Mouse (Mus musculus) c-Kit-positive CD71-positive TER-119-positive erythroid progenitor cells, embryonic 14.5 days (primary cell): ENCODE results near the gene Otx1.

Experiments used
- DNase-seq: peaks from one replicate; pipeline ENCODE4 v3.0.0-alpha.2; 2013; ENCODE audit warnings: low spot score

Gene Otx1

DNA sequence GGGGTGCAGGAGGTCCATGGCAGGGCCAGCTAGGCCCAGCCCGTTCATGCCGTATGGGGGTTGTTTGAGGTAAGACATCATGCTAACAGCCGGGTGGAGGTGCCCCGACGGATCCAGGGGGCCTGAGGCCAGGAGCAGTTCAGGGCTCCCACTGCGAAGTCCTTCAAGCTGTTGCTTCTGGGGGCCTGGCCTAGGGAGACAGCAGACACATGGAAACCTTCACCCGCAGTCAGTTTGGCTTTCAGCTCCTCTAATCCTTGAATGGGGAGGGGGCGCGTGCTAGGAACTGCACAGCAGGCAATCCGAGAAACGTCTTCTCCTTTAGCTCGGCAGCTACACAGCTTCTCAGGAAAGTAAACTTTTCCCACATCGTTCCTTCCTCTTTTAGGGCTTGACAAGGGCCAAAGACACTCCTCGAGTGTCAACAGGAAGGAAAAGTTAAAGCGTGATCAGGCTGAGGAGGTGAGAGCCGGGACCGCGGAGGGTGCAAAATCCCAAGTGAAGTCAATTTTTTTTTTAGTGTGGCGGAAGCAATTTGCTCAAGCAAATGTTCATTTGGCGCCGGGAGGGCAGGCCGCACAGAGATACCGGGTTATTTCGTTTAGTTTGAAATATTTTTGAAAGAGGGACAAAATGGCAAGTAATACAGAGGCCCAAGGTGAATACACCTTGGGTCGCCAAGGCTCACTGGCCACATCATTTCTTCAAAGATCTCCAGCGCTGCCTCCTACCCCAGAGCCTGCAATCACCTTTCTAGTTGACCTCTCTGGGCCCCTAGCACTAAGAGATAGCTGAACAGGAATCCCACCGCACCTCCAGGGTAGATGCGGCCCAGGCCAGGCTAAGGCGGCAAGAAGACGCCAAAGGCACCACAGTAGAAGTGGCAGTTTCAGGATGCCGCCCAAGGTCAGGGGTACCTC is 3.0 kb downstream of the Otx1 start:
- no peak for DNase-seq

DNA sequence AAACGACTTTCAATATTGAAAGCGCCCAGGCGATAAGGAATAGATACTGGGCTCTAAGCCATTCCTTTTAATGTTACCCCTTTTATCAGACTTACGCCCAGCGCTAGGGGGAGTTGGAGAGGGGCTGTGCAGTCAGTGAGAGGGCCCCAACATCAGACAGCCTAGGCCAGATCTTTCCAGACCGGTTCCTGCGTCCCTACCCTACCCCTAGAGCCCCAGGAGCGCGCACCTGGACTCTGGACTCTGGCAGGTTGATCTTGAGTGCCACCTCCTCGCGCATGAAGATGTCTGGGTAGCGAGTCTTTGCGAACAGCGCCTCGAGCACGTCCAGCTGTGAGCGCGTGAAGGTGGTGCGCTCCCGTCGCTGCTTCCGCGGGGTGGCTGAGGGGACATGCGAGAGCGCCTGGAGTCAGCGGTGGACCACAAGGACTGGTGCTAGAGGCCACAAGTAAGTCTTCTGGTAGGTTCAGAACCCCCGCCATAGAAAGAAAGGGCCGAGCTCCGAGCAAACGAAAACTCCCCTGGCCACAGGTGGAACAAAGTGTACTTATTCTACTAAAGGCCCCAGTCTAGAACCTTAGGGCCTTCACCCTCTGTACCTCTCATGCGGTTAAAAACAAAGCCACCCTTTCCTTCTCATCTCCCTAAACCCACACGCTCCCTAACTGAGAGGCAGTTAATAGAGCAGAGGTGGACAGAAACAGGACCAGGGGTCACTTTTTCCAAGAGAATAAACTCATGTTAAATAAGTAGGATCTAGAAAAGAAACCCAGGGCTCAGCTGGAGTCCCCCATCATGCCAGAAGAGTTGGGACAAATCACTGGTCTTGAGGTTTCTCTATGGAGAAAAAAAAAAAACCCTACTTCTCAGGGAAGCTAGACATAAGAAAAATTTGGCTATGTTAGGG is 4.3 kb downstream of the Otx1 start:
- no peak for DNase-seq

DNA sequence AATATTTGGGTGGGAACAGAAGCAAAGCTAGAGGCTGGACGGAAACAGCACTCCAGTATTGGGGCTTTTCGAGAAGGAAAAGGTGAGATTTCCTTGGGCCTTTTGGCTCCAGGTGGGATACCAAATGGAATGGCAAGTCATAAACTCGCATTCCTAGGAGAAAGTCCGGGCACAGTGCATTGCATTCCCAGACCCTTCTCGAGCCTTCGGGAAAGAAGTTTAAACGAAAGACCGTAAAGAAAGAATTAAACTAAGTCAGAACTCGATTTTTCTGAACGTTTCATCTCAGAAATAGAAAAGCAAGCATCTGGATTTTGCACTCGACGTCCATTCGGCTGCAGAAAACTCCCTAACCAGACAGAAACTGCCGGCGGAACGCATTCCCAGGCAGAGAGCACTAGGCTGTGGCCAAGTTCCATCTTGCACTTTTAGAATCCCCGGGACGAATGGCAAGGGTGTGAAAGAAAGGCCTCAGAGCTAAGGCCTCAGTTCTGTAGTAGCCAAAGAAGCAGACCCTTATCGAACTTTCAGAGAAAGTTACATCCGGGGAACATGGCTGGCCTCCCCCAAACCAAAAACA is 5.0 kb downstream of the Otx1 start:
- no peak for DNase-seq

GRCm38 (mm10) chr11:21996661-21997560 is 5.8 kb downstream of the Otx1 start:
- no peak for DNase-seq

GRCm38 (mm10) chr11:21996325-21996647 is 6.4 kb downstream of the Otx1 start:
- no peak for DNase-seq

DNA sequence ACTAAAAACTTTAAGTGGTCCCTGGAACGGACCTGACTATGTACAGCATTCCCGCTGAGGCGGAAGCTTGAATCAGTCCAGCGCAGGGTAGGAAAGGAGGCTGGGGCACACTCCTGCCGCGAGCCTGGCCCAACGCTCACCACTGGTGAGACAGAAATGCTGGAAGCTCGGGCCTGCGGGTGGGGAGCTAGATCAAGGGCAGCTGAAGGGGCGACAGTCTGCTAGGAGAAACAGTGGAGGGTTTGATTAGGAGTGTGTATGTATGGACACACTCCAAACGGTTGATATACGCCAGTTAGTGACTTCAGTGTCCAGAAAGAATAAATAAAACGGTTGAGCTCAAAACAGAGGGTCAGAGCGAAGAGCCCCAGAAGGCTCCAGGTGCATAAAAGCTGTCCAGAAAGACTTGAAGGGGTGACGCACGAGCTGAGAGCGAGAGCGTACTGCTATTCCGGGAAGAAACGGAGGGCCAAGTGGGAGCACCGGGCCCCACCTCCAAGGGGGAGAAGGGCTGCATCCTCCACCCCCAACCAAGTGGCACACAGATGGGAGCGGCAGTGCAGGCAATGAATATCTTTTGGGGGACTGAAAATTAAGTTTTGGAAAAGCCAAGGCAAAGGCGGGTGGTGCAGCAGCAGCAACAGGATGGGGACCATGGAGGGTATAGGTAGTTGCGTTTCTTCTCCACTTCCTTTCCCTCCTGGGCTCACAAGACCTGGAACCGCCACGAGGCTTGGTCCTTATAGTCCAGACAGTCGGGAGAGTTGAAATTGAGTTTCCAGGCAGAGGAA is 7.0 kb downstream of the Otx1 start:
- DNase-seq = no peak

DNA sequence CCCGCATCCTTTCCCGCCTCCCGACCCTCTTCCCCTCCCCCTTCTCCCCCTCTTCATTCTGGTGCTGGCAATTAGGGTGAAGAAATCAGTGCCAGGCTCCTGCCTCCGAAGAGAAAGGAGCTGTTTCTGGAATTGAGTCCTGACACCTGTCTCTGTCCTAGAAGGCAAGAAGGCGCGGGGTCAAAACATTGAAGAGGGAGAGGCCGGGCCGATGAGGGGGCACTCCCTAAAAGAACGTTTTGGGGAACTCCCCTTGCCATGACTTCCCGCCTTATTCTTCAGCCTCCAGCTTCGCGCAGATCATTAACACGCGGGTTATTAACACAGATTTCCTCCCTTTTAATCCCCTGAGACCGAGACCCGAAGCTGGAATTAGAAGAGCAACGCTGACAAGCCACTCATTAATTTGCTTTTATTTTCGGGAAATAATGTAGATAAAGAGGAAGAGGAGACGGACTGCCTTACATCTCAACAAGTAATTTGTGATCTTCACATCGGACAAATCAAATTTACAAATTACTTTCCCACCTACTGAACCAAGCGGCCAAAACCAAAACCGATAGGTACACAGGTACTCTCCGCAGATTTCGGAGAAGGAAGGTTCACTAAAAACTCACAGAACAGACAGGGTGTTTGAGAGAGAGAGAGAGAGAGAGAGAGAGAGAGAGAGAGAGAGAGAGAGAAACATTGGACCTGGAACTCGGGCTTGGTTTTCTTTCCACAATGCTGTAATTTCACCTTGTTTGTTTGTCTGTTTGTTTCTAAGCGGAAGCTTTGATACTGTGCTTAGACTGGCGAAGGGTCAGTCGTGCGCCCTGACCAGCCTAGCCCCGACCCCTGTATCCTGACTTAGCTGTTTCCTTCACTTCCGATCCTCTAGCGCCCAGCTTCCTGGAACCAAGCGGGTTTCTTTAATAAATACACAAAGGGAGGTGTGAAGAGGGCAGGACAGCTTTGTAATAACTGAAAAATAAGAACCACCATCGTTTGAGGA is 8.0 kb downstream of the Otx1 start:
- no peak for DNase-seq

DNA sequence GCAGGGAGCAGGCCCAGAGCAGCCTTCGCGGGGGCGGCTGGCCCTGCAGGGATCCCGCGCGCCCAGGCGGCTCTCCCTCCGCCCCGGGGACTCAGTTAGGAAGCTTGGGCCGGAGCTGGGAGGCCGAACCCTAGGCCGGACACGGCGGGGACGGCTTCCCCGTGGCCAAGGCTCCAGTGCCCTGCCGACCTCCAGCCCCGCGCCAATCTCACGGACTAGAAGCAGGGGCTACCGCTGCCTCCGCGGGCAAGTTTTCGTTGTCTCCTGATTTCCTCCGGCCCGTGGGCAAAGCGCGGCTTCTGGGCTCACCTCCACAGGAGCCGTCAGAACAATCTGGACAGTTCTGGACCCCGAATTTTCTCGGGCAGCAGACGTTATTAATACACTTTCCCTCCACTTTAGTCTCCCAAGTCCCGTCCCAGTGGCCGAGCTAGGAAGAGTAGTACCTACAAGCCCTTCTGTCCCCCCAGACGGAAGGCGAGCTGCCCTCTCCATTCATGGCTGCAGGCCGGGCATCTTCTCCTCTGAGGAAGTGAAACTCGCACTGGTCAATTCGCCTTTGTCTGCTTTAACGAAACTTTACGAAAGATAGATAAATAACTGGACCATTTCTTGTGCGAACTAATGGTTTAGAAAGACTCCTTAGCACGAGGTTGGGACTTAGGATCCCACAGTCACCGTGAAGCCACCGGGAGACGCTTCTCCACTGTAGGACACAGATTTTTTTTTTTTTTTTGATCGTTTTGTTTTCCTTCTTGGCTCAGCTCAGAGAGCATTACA is 8.9 kb downstream of the Otx1 start:
- DNase-seq = no peak

DNA sequence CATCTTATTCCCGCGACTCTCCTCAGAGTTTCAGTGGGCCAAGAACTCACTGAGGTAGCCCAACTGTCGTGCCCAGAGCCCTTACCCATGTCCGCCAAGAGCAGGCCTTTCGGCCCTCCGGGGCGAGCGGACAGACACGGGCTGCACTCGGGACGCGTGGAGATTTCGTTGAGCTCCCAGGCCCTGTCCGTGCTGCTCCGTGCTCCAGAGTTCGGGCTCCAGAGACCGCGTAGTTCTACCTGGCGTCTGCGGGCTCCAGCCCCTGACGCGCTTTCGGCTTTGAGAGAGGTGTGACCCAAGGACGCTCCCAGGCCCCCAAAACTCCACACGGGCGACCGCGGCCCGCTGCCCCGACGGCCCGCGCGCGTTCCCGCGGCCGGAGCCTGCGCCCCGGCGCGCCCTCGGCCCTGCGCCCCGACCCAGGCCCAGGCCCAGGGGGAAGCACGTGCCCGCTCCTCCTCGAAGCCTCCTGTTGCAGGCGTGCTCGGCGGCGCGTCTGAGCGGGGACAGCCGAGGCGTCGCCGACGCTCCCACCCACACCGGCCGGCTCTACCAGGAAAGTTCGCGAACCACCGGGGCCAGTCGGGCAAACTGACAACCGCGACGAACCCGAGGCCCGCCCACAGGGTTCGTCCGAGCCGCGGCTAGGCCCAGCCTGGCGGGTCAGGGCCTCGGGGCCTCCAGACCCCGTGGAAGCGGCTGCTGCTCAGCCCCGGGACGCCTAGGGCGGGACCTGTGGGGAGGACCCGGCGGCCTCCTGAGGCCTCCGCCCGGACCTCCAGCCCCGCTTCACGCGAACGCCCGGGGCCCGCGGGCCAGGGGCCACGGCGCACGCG is 9.7 kb downstream of the Otx1 start:
- no peak for DNase-seq

DNA sequence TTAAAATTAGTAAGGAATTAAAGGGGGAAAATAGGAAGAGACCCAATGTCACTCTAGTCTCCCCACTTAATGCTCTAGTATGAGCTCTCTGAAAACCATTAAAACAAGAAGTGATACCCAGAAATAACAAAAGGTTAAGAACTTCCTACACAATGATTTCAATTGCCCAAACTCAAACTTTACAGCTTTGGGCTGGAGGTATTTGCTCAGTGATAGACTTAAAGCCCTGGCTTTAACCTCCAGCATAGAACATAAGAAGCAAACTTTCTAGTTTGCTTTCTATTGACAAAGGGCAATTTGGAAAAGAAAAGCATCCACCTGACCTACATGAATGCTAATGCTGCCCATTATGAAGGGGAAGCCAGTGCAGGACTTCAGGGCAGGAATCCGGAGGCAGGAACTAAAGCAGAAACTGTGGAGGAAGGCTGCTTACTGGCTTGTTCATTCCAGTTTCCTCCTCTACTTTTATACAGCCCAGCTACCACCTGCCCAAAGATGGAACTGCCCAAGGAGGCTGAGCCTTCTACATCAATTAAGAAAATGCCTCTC is 14.2 kb downstream of the Otx1 start:
- no peak for DNase-seq

DNA sequence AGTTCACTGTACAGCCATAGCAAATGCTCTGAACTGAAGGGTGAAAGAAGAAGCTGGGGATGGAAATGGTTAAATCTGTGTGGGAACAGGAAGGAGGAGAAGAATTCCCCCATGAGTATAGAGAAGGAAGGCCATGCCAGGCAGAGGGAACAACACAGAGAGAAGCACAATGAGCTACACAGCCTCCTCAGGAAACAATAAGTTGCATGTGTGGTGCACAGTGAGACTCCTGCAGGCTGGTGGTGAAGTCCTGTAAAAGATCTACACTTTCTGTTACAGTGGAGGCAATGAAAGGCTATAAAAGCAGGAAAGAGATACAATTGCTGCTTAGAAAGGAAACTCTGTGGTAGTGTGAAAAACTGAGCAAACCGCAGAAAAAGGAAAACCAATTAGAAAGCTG is 17.6 kb downstream of the Otx1 start:
- DNase-seq = no peak

DNA sequence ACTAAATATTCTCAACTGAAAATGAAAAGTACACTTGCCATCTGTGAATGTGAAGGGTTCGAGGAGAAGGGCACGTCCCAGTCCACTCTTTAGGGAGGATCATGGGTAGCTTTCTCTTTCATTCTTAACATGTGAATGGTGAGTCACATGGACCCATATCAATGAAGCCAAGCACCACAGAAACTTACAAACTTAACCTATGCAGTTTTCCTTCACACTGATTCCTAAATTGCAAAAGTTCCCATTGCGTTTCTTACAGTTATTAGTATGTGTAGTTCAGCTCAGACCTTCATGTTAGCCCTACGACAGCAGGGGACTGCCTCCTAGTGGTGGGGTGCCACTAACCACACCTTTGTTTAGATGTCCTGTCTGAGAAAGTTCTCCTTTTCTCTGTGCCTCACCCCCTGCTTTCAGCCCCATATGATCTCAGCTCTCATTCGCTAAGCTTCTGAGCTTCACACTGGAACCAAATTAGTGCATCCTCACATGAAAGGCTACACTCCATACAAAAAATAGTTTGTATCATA is 28.6 kb downstream of the Otx1 start:
- no peak for DNase-seq

GRCm38 (mm10) chr11:21973597-21973996 is 29.1 kb downstream of the Otx1 start:
- no peak for DNase-seq

DNA sequence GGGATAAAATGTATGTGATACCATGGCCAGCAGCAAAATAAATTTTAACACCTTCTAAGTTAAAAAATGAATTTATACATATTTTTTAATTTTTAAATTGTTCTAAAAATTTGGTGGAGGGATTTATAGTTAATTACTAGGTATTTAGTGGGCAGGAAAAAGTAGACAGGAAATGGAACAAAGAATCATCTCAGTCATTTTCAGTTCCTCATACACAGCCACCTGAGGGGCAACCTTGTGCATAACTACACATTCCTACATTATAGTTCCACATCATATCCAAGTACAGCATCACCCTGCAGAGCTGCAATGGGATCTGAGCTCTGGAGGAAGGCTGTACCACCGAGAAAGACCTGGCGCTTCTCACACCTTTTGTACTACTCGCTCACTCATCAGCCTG is 33.8 kb downstream of the Otx1 start:
- DNase-seq = no peak

GRCm38 (mm10) chr11:21955167-21955566 is 47.5 kb downstream of the Otx1 start:
- no peak for DNase-seq

DNA sequence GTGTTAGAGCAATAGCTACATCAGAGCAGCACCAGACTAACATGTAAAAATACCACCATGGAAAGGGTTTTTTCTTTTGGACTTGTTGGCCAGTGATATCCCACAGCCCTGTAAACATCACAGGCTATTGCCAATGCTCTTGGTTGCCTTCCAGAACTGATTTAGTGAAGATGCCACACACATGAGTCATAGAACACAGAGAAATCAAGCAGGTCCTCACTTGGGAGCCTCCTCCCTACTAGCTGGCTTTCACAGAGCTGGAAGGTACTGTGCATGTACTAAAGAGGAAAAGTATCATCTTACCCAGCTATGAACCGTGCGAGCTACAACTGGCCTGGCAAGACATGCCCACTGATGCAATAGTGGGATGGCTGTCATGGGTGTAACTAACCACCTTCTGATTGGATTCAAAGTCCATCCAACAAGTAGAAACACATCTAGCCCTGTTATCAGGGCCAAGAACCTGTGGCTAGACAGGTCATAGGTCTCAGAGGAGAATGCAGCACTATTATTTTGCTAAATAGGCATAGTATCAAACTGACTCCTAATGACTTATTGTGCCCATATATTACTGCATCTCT is 51.0 kb downstream of the Otx1 start:
- no peak for DNase-seq

- no peak for DNase-seq
These were observed 52.6 kb downstream of the Otx1 start for GRCm38 (mm10) chr11:21950094-21950493.
